Mouse (Mus musculus): ENCODE measurements at regions not wholly inside any gene's neighbourhood (a gene's known extent, or its start where the extent isn't known, plus 50 kb on each side); places are given as distances from the start of the nearest gene placed in this dataset.

GRCm38 (mm10) chr13:107308404-107308803, 286.5 kb upstream of the Kif2a start:
- TF ChIP-seq POLR2A (IDR thresholded peaks at IDR 0.05; ENCODE audit: borderline replicate concordance, insufficient read depth, low read length) (no peak), CTCF (IDR thresholded peaks at IDR 0.05; ENCODE audit: borderline replicate concordance, insufficient read depth, low read depth, low read length) (no peak)

All from cerebellum, adult 2 months (tissue).